Mouse (Mus musculus) heart, embryonic 13.5 days (tissue): ENCODE results near the gene Itgax. TPM values are rescaled to one million over a fixed set of nuclear protein-coding genes. Genes with fewer than 3 reads are reported as not detected.

Source experiments
- ATAC-seq: fragments of 200-750 bp; cut with Nextera tagmentation; 2 replicates; pipeline ENCODE4 v1.8.0; 2017; ENCODE audit warnings: moderate TSS enrichment; ENCODE audit not compliant: insufficient number of reproducible peaks, low FRiP score, low TSS enrichment; ENCODE audit errors: extremely low read depth
- H3K27ac ChIP-seq: fragments of 300-500 bp; sonication (generic); replicated peaks from 2 replicates; pipeline ENCODE4 v1.5.1; 2015; ENCODE audit warnings: moderate library complexity, mild to moderate bottlenecking, inconsistent platforms
- H3K27me3 ChIP-seq: fragments of 300-500 bp; sonication (generic); replicated peaks from 2 replicates; pipeline ENCODE4 v1.6.1; 2015; ENCODE audit warnings: mild to moderate bottlenecking, inconsistent platforms
- H3K36me3 ChIP-seq: fragments of 300-500 bp; sonication (generic); 2 replicates; pipeline ENCODE4 v1.6.1; 2015; ENCODE audit warnings: mild to moderate bottlenecking, inconsistent platforms
- H3K4me1 ChIP-seq: fragments of 300-500 bp; sonication (generic); 2 replicates; pipeline ENCODE4 v1.6.1; 2015; ENCODE audit warnings: inconsistent platforms
- H3K4me2 ChIP-seq: fragments of 300-500 bp; sonication (generic); 2 replicates; pipeline ENCODE4 v1.6.1; 2015; ENCODE audit warnings: inconsistent platforms, mild to moderate bottlenecking, moderate library complexity
- H3K4me3 ChIP-seq: fragments of 300-500 bp; sonication (generic); 2 replicates; pipeline ENCODE4 v1.5.1; 2015; ENCODE audit warnings: moderate library complexity, mild to moderate bottlenecking, inconsistent platforms
- H3K9ac ChIP-seq: fragments of 300-500 bp; sonication (generic); 2 replicates; pipeline ENCODE4 v1.6.1; 2015; ENCODE audit warnings: inconsistent platforms, mild to moderate bottlenecking, moderate library complexity
- H3K9me3 ChIP-seq: fragments of 300-500 bp; sonication (generic); 2 replicates; pipeline ENCODE4 v1.6.1; 2016; ENCODE audit warnings: inconsistent platforms
- WGBS: fragments of 180-500 bp; shearing (Covaris S2); methylation state at CpG from one replicate; pipeline ENCODE4 v1.1.7; 2015; ENCODE audit warnings: mixed read lengths; 5-methylcytosine and 5-hydroxymethylcytosine counted together
- polyA plus RNA-seq: library from polyadenylated mRNA; unstranded; fragments of >200 nt; fragmentation: Nextera tagmentation; extraction: Ambion mirVana; gene quantifications from 2 replicates; pipeline ENCODE4 v1.2.1, GENCODE M21; 2015

The Itgax gene
- 0.11 and 0.15 TPM in 2 replicates for polyA plus RNA-seq

- no peak within 1 kb of the TSS for H3K27ac ChIP-seq
- H3K36me3 ChIP-seq, result no peaks in the 10 kb centered on the region
- H3K27me3 ChIP-seq, result no peaks in the 10 kb centered on the region
- no peak for ATAC-seq
- H3K4me3 ChIP-seq, result no peak within 1 kb of the TSS
- H3K4me1 ChIP-seq, result peaks cover 25% of the 10 kb centered on the region
- no peak within 1 kb of the TSS for H3K4me2 ChIP-seq
- 57% methylated on average over 8 of the region's 8 CpGs for WGBS
- H3K9me3 ChIP-seq, result no peaks in the 10 kb centered on the region
- no peak within 1 kb of the TSS for H3K9ac ChIP-seq
These were observed at the start of gene Itgax for GRCm38 (mm10) chr7:128128741-128129720. TSS of gene Itgax (plus strand) at chr7:128129547.

GRCm38 (mm10) chr7:128080012-128080411 is 49.3 kb upstream of the Itgax start:
- ATAC-seq, result no peak

GRCm38 (mm10) chr7:128089141-128089540 is 40.2 kb upstream of the Itgax start:
- Histone ChIP-seq H3K36me3 (no peaks in the 10 kb centered on the region), H3K27ac (no peak overlapping the region), H3K27me3 (0 out of 2 replicates have a peak, but pooled peaks cover 4% of the 10 kb centered on the region), H3K4me2 (no peak overlapping the region), H3K9me3 (no peaks in the 10 kb centered on the region), H3K4me3 (no peak overlapping the region), H3K9ac (no peak overlapping the region), H3K4me1 (no peaks in the 10 kb centered on the region)
- WGBS, result 78% methylated on average over 7 of the region's 7 CpGs
- no peak for ATAC-seq

More at GRCm38 (mm10) chr7:128080012-128080411, 49.3 kb upstream of the Itgax start:
- no peak overlapping the region for H3K9ac ChIP-seq
- no peaks in the 10 kb centered on the region for H3K4me1 ChIP-seq
- H3K27ac ChIP-seq, result no peak overlapping the region
- no peaks in the 10 kb centered on the region for H3K9me3 ChIP-seq
- H3K36me3 ChIP-seq, result no peaks in the 10 kb centered on the region
- no peak overlapping the region for H3K4me2 ChIP-seq
- WGBS, result 76% methylated on average over 8 of the region's 8 CpGs
- no peak overlapping the region for H3K4me3 ChIP-seq
- H3K27me3 ChIP-seq, result 0 out of 2 replicates have a peak, but pooled peaks cover under 1% of the 10 kb centered on the region

GRCm38 (mm10) chr7:128098135-128098534 is 31.2 kb upstream of the Itgax start:
- Histone ChIP-seq H3K4me2 (no peak overlapping the region), H3K4me3 (no peak overlapping the region), H3K27ac (no peak overlapping the region), H3K4me1 (no peaks in the 10 kb centered on the region), H3K27me3 (no peaks in the 10 kb centered on the region), H3K9ac (no peak overlapping the region), H3K9me3 (no peaks in the 10 kb centered on the region), H3K36me3 (no peaks in the 10 kb centered on the region)
- no peak for ATAC-seq
- 66% methylated on average over 1 of the region's 1 CpGs for WGBS

- H3K4me3 ChIP-seq, result no peak overlapping the region
- H3K4me1 ChIP-seq, result no peaks in the 10 kb centered on the region
- H3K27ac ChIP-seq, result no peak overlapping the region
- ATAC-seq, result no peak
- H3K4me2 ChIP-seq, result no peak overlapping the region
- H3K36me3 ChIP-seq, result no peaks in the 10 kb centered on the region
- WGBS, result 65% methylated on average over 2 of the region's 2 CpGs
- H3K9ac ChIP-seq, result no peak overlapping the region
- no peaks in the 10 kb centered on the region for H3K9me3 ChIP-seq
- no peaks in the 10 kb centered on the region for H3K27me3 ChIP-seq
These were observed 28.5 kb upstream of the Itgax start for GRCm38 (mm10) chr7:128100742-128101357.

GRCm38 (mm10) chr7:128105246-128105645 is 24.1 kb upstream of the Itgax start:
- no peak for ATAC-seq
- 45% methylated on average over 4 of the region's 4 CpGs for WGBS

GRCm38 (mm10) chr7:128107462-128107861 is 21.9 kb upstream of the Itgax start:
- H3K9ac ChIP-seq, result no peak overlapping the region
- no peaks in the 10 kb centered on the region for H3K27me3 ChIP-seq
- no peaks in the 10 kb centered on the region for H3K9me3 ChIP-seq
- H3K4me1 ChIP-seq, result no peaks in the 10 kb centered on the region
- WGBS, result 78% methylated on average over 7 of the region's 7 CpGs
- H3K4me3 ChIP-seq, result no peak overlapping the region
- no peak overlapping the region for H3K27ac ChIP-seq
- H3K36me3 ChIP-seq, result no peaks in the 10 kb centered on the region
- H3K4me2 ChIP-seq, result no peak overlapping the region
- no peak for ATAC-seq

More at GRCm38 (mm10) chr7:128105246-128105645, 24.1 kb upstream of the Itgax start:
- no peaks in the 10 kb centered on the region for H3K27me3 ChIP-seq
- no peaks in the 10 kb centered on the region for H3K4me1 ChIP-seq
- H3K36me3 ChIP-seq, result no peaks in the 10 kb centered on the region
- no peak overlapping the region for H3K4me3 ChIP-seq
- no peak overlapping the region for H3K9ac ChIP-seq
- no peak overlapping the region for H3K4me2 ChIP-seq
- no peak overlapping the region for H3K27ac ChIP-seq
- no peaks in the 10 kb centered on the region for H3K9me3 ChIP-seq

- Histone ChIP-seq H3K4me1 (no peaks in the 10 kb centered on the region), H3K4me2 (no peak overlapping the region), H3K36me3 (no peaks in the 10 kb centered on the region), H3K27me3 (no peaks in the 10 kb centered on the region), H3K9me3 (no peaks in the 10 kb centered on the region), H3K27ac (no peak overlapping the region), H3K4me3 (no peak overlapping the region), H3K9ac (no peak overlapping the region)
- 57% methylated on average over 2 of the region's 2 CpGs for WGBS
- no peak for ATAC-seq
These were observed 19.0 kb upstream of the Itgax start for GRCm38 (mm10) chr7:128110314-128110713.

- no peaks in the 10 kb centered on the region for H3K4me1 ChIP-seq
- H3K4me2 ChIP-seq, result no peak overlapping the region
- H3K27me3 ChIP-seq, result no peaks in the 10 kb centered on the region
- ATAC-seq, result no peak
- H3K9ac ChIP-seq, result no peak overlapping the region
- no peak overlapping the region for H3K4me3 ChIP-seq
- WGBS, result 80% methylated on average over 11 of the region's 11 CpGs
- H3K9me3 ChIP-seq, result no peaks in the 10 kb centered on the region
- no peak overlapping the region for H3K27ac ChIP-seq
- no peaks in the 10 kb centered on the region for H3K36me3 ChIP-seq
These were observed 17.2 kb upstream of the Itgax start for GRCm38 (mm10) chr7:128112131-128112530.

- Histone ChIP-seq H3K27me3 (no peaks in the 10 kb centered on the region), H3K4me3 (no peak overlapping the region), H3K9ac (no peak overlapping the region), H3K27ac (no peak overlapping the region), H3K9me3 (no peaks in the 10 kb centered on the region), H3K36me3 (no peaks in the 10 kb centered on the region), H3K4me2 (no peak overlapping the region), H3K4me1 (no peaks in the 10 kb centered on the region)
- WGBS, result 85% methylated on average over 11 of the region's 11 CpGs
- no peak for ATAC-seq
These were observed 14.8 kb upstream of the Itgax start for GRCm38 (mm10) chr7:128114371-128115105.
